Mouse (Mus musculus) E14TG2a.4 (cell line): ENCODE data around the gene Tet3.

Experiments
- H3K27me3 ChIP-seq: 2 replicates; pipeline ENCODE4 v1.6.1; 2014; ENCODE audit warnings: low read length, control low read depth; ENCODE audit not compliant: insufficient read depth
- H3K36me3 ChIP-seq: 2 replicates; pipeline ENCODE4 v1.6.1; 2014; ENCODE audit warnings: low read length, control low read depth; ENCODE audit not compliant: insufficient read depth
- H3K4me1 ChIP-seq: replicated peaks from 2 replicates; pipeline ENCODE4 v1.6.1; 2014; ENCODE audit warnings: low read depth, low read length, control low read depth
- H3K4me3 ChIP-seq: replicated peaks from 2 replicates; pipeline ENCODE4 v1.5.1; 2014; ENCODE audit warnings: mild to moderate bottlenecking, low read length
- H3K9me3 ChIP-seq: 2 replicates; pipeline ENCODE4 v1.6.1; 2014; ENCODE audit warnings: low read length, control low read depth
- CTCF ChIP-seq: conservative IDR thresholded peaks from 2 replicates; pipeline ENCODE4 v1.5.1; 2014; ENCODE audit warnings: low read length
- NANOG ChIP-seq: IDR thresholded peaks from 2 replicates; pipeline ENCODE4 v1.6.1; 2014; ENCODE audit warnings: borderline replicate concordance, low read length, mixed read lengths
- POU5F1 ChIP-seq: IDR thresholded peaks from 2 replicates; pipeline ENCODE4 v1.6.1; 2014; ENCODE audit warnings: low read length, borderline replicate concordance

The Tet3 gene

GRCm38 (mm10) chr6:83396711-83397110, 62.2 kb downstream of the Tet3 start:
- Histone ChIP-seq H3K4me3 (no peak overlapping the region), H3K36me3 (no peaks in the 10 kb centered on the region), H3K27me3 (no peaks in the 10 kb centered on the region), H3K4me1 (no peaks in the 10 kb centered on the region), H3K9me3 (no peaks in the 10 kb centered on the region)
- TF ChIP-seq POU5F1 (no peak), CTCF (no peak)

GRCm38 (mm10) chr6:83395544-83396229, 63.2 kb downstream of the Tet3 start:
- H3K9me3 ChIP-seq = no peaks in the 10 kb centered on the region

GRCm38 (mm10) chr6:83394122-83394521, 64.8 kb downstream of the Tet3 start:
- Histone ChIP-seq H3K4me3 (no peak overlapping the region), H3K4me1 (no peaks in the 10 kb centered on the region), H3K36me3 (no peaks in the 10 kb centered on the region), H3K9me3 (no peaks in the 10 kb centered on the region), H3K27me3 (no peaks in the 10 kb centered on the region)
- TF ChIP-seq POU5F1 (no peak), NANOG (no peak), CTCF (no peak)

More at GRCm38 (mm10) chr6:83395544-83396229, 63.2 kb downstream of the Tet3 start:
- Histone ChIP-seq H3K4me3 (no peak overlapping the region), H3K27me3 (no peaks in the 10 kb centered on the region), H3K4me1 (no peaks in the 10 kb centered on the region), H3K36me3 (no peaks in the 10 kb centered on the region)
- TF ChIP-seq NANOG = no peak
- no peak for TF ChIP-seq POU5F1
- no peak for TF ChIP-seq CTCF

GRCm38 (mm10) chr6:83392166-83392780, 66.6 kb downstream of the Tet3 start:
- no peaks in the 10 kb centered on the region for H3K36me3 ChIP-seq
- no peaks in the 10 kb centered on the region for H3K9me3 ChIP-seq
- TF ChIP-seq POU5F1 (no peak), CTCF (no peak), NANOG (no peak)
- no peaks in the 10 kb centered on the region for H3K27me3 ChIP-seq
- H3K4me3 ChIP-seq = no peak overlapping the region
- H3K4me1 ChIP-seq = no peaks in the 10 kb centered on the region

GRCm38 (mm10) chr6:83385569-83386090, 73.3 kb downstream of the Tet3 start:
- no peaks in the 10 kb centered on the region for H3K9me3 ChIP-seq
- H3K4me3 ChIP-seq = no peak overlapping the region
- H3K4me1 ChIP-seq = peaks cover 6% of the 10 kb centered on the region
- TF ChIP-seq CTCF (no peak), NANOG (no peak), POU5F1 (no peak)
- no peaks in the 10 kb centered on the region for H3K27me3 ChIP-seq
- no peaks in the 10 kb centered on the region for H3K36me3 ChIP-seq

GRCm38 (mm10) chr6:83381510-83382491, 77.1 kb downstream of the Tet3 start:
- Histone ChIP-seq H3K4me3 (no peak overlapping the region), H3K4me1 (peaks cover 6% of the 10 kb centered on the region), H3K9me3 (no peaks in the 10 kb centered on the region), H3K27me3 (no peaks in the 10 kb centered on the region), H3K36me3 (peaks cover 10% of the 10 kb centered on the region; the same call in 1 of the 2 replicates)
- TF ChIP-seq POU5F1 (no peak), NANOG (no peak), CTCF (no peak)

- H3K36me3 ChIP-seq = peaks cover 27% of the 10 kb centered on the region
- no peak for TF ChIP-seq POU5F1
- peaks cover 10% of the 10 kb centered on the region for H3K9me3 ChIP-seq
These were observed 85.1 kb downstream of the Tet3 start for GRCm38 (mm10) chr6:83373704-83374300.

GRCm38 (mm10) chr6:83371350-83371749, 87.5 kb downstream of the Tet3 start:
- TF ChIP-seq CTCF = no peak
- TF ChIP-seq NANOG = no peak
- no peak for TF ChIP-seq POU5F1
- H3K4me1 ChIP-seq = peaks cover 32% of the 10 kb centered on the region

More at GRCm38 (mm10) chr6:83373704-83374300, 85.1 kb downstream of the Tet3 start:
- Histone ChIP-seq H3K4me3 (no peak overlapping the region), H3K4me1 (peaks cover 14% of the 10 kb centered on the region), H3K27me3 (peaks cover 17% of the 10 kb centered on the region)

More at GRCm38 (mm10) chr6:83371350-83371749, 87.5 kb downstream of the Tet3 start:
- Histone ChIP-seq H3K27me3 (peaks cover 38% of the 10 kb centered on the region), H3K4me3 (no peak overlapping the region), H3K36me3 (peaks cover 25% of the 10 kb centered on the region), H3K9me3 (peaks cover 10% of the 10 kb centered on the region)
